Mouse (Mus musculus): Measurements from ENCODE around the gene Btbd3.
A peak's percentile ranks its signal among the peaks of the same experiment; 100 is the strongest.

Gene Btbd3

GRCm38 (mm10) chr2:138256411-138256810 is at the start of gene Btbd3:
Gene Btbd3 (plus strand): TSS chr2:138256565.
- DNase-seq: peak; percentile 95 to 96

DNA sequence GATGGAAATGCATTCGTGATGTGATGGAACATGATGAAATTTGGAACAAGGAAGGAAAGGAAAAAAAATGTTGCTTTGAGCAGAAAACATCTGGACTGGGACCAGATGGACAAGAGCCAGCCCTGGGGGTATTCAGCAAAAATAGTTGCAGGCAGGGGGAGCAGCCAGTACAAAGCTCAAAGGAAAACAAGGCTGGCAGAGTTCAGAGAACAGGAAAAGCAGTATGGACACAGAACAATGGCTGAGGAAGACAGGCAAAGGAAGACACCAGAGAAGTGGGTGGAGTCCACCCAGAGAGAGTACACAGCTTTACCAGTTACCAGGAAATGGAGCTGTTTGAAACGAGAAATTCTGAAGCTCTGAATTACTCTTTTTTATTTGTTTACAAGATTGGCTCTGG is 40.8 kb upstream of the Btbd3 start:
- peak in 1 of 2 experiments; percentile 35 for DNase-seq

GRCm38 (mm10) chr2:138220269-138220668 is 36.1 kb upstream of the Btbd3 start:
- peak in 1 of 2 experiments; percentile 6 for DNase-seq

- DNase-seq: no peak
These were observed 24.1 kb upstream of the Btbd3 start for GRCm38 (mm10) chr2:138232247-138232646.

- no peak for DNase-seq
These were observed 20.2 kb upstream of the Btbd3 start for GRCm38 (mm10) chr2:138236149-138236548.

DNA sequence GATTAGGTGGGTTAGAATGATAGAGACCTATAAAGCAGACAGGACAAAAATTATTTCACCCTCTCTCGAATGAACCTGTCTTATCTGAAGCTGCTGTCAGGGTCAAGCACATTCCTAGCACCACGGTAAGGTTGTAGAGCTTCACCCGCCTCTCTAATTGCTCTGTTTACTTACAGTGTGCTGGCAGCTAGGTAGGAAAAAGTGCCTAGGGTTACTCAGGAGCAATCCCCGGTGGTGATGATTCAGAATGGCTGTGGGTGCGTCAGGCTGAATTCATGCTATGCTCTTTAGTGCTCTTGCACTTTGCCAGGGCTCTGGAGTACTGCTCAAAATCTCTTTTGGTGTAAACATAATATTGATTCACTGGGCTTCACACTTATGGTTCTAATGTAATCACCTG is 13.9 kb upstream of the Btbd3 start:
- no peak for DNase-seq

- no peak for DNase-seq
These were observed 10.6 kb upstream of the Btbd3 start for GRCm38 (mm10) chr2:138245631-138246289.

GRCm38 (mm10) chr2:138247986-138248385 is 8.4 kb upstream of the Btbd3 start:
- no peak for DNase-seq

GRCm38 (mm10) chr2:138256851-138257471 is 596 bp downstream of the Btbd3 start:
- no peak for DNase-seq

- peak; percentile 46 to 69 for DNase-seq
These were observed 1.4 kb downstream of the Btbd3 start for GRCm38 (mm10) chr2:138257692-138258315.

GRCm38 (mm10) chr2:138261140-138261539 is 4.8 kb downstream of the Btbd3 start:
- DNase-seq: no peak

DNA sequence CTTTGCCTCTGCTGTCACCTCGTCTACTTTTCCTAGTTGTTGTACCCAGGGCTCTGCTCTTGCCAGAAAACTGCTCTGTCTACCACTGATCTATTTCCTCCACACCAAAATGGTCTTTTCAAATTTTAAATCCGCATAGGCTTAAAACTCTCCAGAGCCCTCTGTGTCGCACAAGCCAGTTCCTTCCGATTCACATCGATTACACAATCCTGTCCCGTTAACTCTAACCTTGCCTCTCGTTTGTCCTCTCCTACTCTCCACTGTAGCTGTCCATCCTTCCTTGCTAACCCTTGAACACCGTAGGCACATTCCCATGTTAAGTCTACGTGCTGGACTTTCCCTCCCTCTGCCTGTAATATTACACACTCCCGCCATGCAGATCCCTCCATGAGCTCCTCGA is 6.5 kb downstream of the Btbd3 start:
- DNase-seq: no peak

DNA sequence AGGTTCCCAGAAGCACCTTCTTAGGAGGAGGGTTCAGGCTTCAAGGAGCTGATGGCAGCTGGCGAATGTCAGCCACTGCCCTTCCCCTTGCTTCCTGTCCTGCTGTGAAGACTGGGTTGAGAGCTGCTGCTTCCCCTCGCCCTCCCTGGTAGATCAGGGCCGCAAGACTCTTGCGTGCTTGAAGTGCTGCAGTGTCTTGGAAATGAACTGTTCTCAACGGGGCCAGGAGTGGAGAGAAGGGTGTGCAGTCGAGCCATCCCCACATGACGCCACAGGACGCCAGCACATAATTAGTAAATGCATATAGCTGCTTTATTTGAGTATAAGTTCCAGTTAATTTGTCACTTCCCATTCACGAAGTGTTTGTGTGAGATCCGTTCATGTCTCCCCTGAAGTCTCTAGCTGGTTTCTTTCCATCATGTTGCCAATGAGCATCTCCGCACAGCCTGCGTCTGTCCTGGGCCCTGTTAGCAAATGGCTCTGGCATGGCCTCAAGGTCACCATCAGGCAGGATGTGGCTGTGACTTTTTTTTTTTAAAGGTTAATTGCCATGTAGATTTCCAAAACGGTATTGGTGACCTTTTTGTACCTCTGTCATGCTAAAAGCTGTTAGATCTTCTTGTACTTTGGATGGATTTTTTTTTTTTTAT is 9.1 kb downstream of the Btbd3 start:
- peak; percentile 57 for DNase-seq

DNA sequence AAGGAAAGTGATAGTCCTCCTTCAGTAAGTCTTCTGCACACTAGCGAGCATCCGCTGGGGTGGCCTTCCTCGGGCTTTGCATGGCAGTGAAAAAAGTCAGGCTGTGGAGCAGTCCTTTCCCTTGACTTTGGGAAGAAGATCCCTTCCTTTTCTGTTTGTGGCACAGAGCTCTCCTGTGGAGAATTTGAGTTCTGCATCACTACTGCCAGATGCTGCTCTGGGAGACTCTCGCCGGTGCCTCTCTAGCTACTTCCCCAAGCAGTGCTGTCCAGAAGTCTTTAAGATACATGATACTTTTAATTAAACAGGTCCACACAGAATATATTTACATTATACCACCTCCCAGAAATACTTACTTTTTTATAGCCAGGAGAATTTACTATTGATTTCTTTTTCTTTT is 10.3 kb downstream of the Btbd3 start:
- no peak for DNase-seq

DNA sequence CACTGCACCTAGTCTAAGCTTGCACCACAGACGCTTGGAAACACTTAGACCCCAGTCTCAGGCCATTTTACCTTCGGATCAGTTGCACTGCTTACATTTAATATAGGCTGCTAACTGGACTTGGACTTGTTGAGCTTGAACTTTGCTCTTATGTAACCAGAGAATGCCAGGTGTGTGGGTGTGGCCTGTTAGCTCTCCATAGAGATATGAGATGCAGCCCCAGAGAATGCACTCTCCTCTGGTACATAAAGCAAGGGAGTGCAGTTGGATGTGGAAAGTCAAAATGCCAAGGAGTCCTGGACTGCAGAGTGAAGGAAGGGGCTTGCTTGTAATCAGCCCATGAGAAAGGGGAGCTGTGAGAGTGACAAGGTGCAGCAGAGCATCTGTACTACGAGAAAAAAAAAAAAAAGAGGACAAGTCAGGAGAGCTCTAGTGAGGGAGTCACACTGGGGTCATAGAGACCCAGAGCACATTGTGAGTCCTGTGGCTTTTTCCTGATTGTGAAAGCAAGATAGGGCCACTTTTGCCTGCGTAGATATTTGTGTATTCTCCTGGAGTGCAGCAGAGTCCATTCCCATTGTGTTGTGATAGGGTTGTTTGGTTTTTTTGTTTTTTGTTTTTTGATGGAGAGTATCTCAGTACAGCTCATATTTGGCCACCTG is 11.6 kb downstream of the Btbd3 start:
- peak in 1 of 2 experiments; percentile 31 for DNase-seq

DNA sequence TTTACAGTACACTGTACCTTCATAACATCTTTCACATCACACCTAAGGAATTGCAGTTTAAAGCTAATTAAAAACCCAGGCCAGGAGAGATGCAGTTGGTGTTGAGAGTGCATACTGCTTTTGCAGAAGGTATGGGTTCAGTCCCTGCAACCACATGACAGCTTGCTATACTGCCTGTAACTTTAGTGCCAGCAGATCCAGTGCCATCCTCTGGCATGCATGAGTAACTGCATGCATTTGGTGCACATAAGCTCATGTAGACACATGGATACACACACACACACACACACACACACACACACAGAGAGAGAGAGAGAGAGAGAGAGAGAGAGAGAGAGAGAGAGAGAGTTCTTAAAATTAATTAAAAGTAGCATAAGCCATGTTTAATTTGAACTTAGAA is 13.0 kb downstream of the Btbd3 start:
- no peak for DNase-seq

- no peak for DNase-seq
These were observed 17.2 kb downstream of the Btbd3 start for GRCm38 (mm10) chr2:138273404-138274073.

- no peak for DNase-seq
These were observed 17.7 kb downstream of the Btbd3 start for GRCm38 (mm10) chr2:138274086-138274485.

DNA sequence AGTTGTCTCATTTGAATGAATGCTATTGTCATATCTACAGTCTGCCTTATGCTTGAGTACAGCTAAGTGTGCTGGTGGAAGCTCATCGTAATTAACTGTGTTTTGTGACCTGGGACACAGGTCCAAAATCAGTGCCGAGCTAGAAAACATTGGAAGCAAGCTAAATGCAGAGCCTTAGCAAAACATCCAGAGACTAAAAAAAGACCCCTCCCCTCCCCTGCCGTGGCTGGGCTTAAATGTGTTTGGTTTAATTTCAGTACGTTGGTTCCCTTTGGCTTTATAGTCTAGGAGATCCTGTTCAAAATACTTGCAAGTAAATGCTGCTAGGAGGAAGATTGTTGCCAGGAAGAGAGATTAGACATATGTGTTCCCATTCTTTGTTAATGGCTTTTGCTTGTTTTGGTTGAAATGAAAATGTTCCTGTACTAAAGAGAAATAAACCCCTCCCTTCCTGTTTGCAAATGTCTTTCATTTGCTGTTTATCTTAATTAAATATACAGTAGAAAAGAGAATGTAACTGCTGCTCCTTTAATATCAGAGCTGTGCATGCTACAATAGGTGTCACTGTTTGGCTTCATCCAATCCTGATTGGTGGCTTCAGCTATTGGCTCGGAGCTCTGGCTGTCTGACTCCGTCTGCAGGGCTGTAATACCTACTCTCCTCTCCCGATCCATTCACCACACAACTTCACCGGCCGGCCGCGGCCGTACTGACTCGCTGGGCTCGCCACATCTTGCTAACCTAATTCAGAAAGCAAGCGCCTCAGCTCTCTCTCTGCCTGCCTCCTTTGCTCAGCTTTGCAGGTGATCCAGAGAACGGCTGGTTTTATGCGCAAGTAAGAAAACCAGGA is 21.7 kb downstream of the Btbd3 start:
- peak; percentile 95 for DNase-seq

GRCm38 (mm10) chr2:138278853-138279640 is 22.7 kb downstream of the Btbd3 start:
- DNase-seq: peak; percentile 57 to 58

- DNase-seq: peak; percentile 63 to 65
These were observed 23.3 kb downstream of the Btbd3 start for GRCm38 (mm10) chr2:138279641-138280040.

All from cerebellum, postnatal 25 days (tissue).